Mouse (Mus musculus): ENCODE measurements around the gene Dmrtc1b.
"Not testable (repeated sequence)": the region's sequence is repeated elsewhere in the genome, so short reads cannot be mapped to it uniquely, and the experiment has no call there.

Dmrtc1b gene

GRCm38 (mm10) chrX:102707535-102707934 lies at the start of gene Dmrtc1b, which contains the start of gene Gm9112:
Gene Dmrtc1b (plus strand): TSS chrX:102707865.
Gene Gm9112 (minus strand): TSS chrX:102707635.
- ATAC-seq (ENCODE audit: insufficient number of reproducible peaks, low FRiP score, low TSS enrichment) = not testable (repeated sequence)

DNA sequence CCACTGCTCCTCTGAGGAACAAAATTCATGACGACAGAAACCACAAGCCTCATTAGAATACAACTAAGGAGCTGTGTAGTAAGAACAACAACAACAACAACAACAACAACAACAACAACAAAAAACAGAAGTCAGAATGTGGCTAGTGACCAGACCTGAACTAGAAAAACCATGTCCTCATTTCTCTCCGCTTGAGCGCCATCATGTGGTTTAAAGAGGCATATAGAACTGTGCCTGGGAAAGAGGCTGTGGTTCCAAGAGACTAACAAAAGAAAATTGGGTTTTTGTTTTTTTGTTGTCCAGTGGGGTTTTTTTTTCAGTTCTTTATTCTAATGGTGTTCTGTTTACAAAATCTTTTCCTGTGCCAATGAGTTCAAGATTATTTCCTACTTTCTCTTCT lies 47.0 kb upstream of the Dmrtc1b start:
- ATAC-seq (ENCODE audit: insufficient number of reproducible peaks, low FRiP score, low TSS enrichment) = no peak

GRCm38 (mm10) chrX:102666641-102667040 lies 41.0 kb upstream of the Dmrtc1b start:
- ATAC-seq (ENCODE audit: insufficient number of reproducible peaks, low FRiP score, low TSS enrichment) = no peak

- ATAC-seq (ENCODE audit: insufficient number of reproducible peaks, low FRiP score, low TSS enrichment) = not testable (repeated sequence)
These were observed 23.0 kb upstream of the Dmrtc1b start for GRCm38 (mm10) chrX:102684706-102685105.

GRCm38 (mm10) chrX:102686872-102687271 lies 20.8 kb upstream of the Dmrtc1b start, which contains the start of gene Gm3880:
Gene Gm3880 (minus strand): TSS chrX:102686972.
- not testable (repeated sequence) for ATAC-seq (ENCODE audit: insufficient number of reproducible peaks, low FRiP score, low TSS enrichment)

DNA sequence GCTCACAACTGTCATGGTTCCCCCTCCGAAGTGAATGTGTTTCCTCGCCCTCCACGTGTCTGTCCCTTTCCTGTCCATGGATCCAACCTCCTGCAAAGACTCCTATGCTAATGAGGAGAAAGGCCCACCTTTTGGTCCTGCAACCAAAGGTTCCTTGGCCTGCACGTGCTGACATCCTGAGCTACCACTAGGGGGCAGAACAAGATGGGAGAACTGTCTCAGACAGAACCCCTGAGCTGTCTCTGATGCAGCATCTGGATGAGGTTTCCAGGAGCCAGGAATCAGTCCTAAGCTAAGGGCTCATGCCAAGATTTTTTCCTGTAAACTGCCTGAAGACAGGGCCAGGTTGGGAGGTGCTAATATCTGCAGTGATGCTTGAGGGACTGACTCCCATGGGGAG lies 18.4 kb upstream of the Dmrtc1b start:
- ATAC-seq (ENCODE audit: insufficient number of reproducible peaks, low FRiP score, low TSS enrichment) = peak; percentile 40; the same call in 1 of the 2 replicates

DNA sequence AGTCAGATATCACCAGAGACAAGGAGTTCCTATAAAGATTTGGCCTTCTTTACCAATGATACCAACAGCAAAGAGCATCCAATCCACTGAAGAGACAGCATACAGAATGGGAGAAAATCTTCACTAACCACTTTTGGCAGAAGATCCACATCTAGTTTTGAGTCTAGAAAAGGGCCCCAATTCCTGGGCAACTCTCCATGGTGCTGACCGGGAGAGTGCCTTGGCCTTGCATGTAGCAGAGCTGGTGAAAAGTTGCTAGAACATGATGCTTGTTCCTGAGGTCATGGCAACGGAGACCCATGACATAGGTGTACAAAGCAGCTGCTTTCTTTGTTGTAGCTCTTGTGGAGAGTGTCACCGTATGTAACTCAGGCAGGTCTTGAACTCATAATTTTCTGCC lies 7.0 kb upstream of the Dmrtc1b start:
- not testable (repeated sequence) for ATAC-seq (ENCODE audit: insufficient number of reproducible peaks, low FRiP score, low TSS enrichment)

- ATAC-seq (ENCODE audit: insufficient number of reproducible peaks, low FRiP score, low TSS enrichment) = not testable (repeated sequence)
These were observed 16.6 kb downstream of the Dmrtc1b start for GRCm38 (mm10) chrX:102724226-102724625.
